Comparison of ENCODE assay signal across 13 mouse cellular contexts in the genomic region with DNA sequence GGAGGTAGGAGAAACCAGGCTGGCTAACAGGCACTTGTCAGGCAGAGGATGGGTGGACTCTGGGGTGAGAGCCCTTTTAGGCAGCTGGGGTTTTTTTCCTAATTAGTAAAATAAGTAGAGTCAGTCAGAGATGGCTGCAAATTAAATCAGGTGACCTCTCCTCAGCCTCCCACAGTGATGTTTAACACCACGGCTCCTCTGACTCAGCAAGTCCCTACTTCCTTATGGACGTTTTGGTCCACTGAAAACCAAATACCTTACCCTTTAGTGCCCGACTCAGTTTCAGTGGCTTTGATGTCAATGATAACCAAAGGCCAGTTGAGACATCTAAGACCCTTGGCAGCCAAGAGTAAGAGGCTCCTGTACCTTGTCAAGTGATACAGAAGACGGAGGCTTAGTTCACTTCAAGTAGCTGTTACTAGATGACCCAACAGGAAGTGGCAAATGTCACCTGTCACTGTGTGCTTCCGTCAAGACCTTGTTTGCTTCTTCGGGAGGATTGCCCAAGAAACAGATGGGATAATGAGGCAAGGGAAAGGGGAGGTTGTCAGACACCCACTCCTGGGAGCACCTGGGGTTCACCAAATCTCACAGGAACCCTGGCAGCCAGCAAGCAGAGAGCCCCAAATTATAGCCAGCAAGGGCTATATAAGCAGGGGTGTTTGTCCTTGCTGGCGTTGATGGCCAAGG.
"Had no signal": no experiment of that assay in that cellular context is flagged by ENCODE, and none has a peak within 500 bp of the region (broad histone marks: within the 10 kb centered on the region; RNA-seq: fewer than 3 reads in every experiment).

No protein-coding gene starts in this region.

- H3K36me3 ChIP-seq: limb, embryonic 12.5 days; liver, embryonic 13.5 days; neural tube, embryonic 13.5 days had no signal

- H3K27ac ChIP-seq: limb, embryonic 12.5 days; liver, embryonic 13.5 days; neural tube, embryonic 13.5 days had no signal

- H3K9me3 ChIP-seq: limb, embryonic 12.5 days; liver, embryonic 13.5 days; neural tube, embryonic 13.5 days had no signal

- H3K4me3 ChIP-seq: limb, embryonic 12.5 days; liver, embryonic 13.5 days; neural tube, embryonic 13.5 days had no signal

- DNase-seq: kidney, adult 11 months; kidney, postnatal 10 days; layer of hippocampus, adult 9-11 months; layer of hippocampus, postnatal 36 days; liver; liver, embryonic 13.5 days; lung, adult 18-20 months; lung, postnatal 4 days; midbrain, embryonic 14.5 days; right cerebral cortex, postnatal 25 days; thymus, postnatal 14 days had no signal

- H3K4me2 ChIP-seq: limb, embryonic 12.5 days; liver, embryonic 13.5 days; neural tube, embryonic 13.5 days had no signal

- H3K27me3 ChIP-seq: limb, embryonic 12.5 days; liver, embryonic 13.5 days; neural tube, embryonic 13.5 days had no signal

- H3K4me1 ChIP-seq: limb, embryonic 12.5 days; liver, embryonic 13.5 days; neural tube, embryonic 13.5 days had no signal

- H3K9ac ChIP-seq: limb, embryonic 12.5 days; liver, embryonic 13.5 days; neural tube, embryonic 13.5 days had no signal
